Mouse (Mus musculus) CH12F3 (cell line): ENCODE measurements around the gene Fam207a.

ENCODE experiments used
- in situ Hi-C: fragments of 300-500 bp; cut with MboI; formaldehyde crosslinking; loops from 2 replicates; pipeline ENCODE4 v1.14.3; 2020; ENCODE audit warnings: low sequenced_read_pairs

The Fam207a gene

DNA sequence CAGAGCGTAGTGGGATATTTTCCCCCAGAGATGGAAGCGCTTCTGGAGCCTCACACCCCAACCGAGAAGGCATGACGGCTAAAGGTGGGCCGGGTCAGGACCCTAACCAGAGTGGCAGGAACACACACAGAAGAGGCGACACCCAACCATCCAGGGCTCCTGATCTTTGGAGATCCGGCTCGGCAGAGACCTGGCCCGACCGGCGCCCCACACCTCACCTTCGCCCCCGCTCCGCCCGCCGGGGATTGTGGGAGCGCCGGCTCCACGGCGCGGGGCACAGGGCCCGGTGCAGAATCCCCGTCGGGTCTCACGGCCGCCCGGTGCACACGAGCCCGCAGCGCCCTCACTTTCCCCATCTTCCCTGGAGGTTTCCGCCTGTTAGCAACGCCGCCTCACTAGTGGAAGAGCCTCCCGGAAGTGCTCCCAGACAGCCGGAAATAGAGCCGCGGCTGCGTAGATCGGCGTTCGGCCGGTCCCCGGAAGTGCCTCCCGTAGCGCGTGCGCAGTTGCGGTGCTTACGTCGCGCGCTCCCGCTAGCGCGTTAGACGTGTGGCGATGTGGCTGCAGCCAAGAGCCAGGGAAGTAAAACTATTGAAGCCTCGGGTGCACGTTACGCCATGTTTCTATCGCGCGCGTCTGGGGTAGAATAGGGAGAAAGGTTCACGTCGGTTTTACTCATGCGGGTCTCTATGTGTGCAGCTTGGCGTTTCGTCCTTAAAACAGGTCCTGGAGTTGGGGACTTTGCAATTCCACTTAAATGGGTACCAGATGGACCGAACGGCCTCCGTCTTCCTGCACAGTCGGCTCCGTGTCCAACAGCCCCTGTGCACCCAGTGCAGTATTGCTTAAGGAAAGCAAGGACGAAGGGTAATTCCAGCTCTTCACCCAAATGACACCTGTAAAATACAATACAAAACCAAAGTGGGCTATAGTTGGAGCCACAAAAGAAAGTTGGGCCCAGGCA, at the start of gene Fam207a:
Gene Fam207a (minus strand): TSS at position 401 of the 964 bp plus-strand sequence.
- in situ Hi-C loops: loop anchor here (10.0 kb wide), 1 partner anchor 231 kb away; no protein-coding TSS in a partner anchor

DNA sequence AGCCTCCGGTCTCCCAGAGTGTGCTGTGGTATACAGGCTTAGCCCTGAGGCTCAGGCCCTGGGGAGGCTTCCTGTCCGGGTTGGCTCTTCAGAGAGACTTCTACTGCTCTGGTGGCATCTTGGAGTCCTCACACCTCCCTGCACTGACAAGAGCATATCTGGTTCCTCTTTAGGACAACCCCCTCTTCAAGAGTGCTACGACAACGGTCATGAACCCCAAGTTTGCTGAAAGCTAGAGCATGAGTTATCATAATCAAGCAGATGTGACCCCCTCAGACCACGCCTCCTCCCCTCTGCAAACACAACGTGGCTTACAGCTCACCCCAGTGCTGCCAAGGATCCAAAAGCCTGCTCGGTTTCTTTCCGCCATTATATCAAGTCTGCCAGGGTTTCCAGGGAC, 49.4 kb upstream of the Fam207a start:
- in situ Hi-C loops: no loop called here

DNA sequence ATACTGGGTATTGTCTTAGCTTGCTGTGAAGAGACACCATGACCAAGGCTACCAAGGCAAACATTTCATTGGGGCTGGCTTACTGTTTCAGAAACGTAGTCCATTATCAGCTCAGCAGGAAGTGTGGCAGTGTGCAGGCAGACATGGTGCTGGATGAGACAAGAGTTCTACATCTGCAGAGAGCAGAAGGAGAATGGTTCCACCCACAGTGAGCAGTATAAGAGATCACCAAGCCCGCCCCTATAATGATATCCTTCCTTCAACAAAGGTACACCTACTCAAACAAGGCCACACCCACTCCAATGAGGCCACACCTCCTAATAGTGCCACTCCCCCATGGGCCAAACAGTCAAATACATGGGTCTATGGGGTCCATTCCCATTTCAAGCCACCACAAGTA, 45.9 kb upstream of the Fam207a start:
- in situ Hi-C loops: no loop called here

DNA sequence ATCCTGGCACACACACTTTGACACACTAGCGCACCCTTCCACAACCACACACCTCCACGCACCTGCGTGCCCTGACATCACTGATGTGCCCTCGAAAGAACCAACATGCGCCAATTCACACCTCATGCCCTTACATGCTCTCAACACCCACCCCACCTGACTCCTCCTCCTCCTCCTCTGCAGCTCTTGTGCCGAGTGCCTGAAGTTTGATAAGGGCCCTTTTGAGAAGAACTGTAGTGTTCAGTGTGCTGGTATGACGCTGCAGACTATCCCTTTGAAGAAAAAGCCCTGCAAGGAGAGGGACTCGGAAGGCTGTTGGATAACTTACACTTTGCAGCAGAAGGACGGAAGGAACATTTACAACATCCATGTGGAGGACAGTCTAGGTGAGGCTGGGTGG, 45.2 kb upstream of the Fam207a start:
- in situ Hi-C loops: no loop called here

DNA sequence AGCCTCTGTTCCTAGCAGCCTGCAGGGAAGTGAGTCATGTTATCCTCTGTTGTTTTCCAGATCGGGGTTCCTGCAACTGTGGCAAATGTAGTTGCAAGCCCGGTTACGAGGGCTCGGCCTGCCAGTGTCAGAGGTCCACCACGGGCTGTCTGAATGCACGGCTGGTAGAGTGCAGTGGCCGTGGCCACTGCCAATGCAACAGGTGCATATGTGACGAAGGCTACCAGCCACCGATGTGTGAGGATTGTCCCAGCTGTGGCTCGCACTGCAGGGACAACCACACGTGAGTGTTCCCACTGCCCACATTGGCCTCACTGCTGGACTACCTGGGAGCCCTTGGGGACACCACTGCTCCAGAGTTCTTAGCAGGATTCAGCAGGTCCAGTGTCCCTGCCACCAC, 44.5 kb upstream of the Fam207a start:
- in situ Hi-C loops: no loop called here

DNA sequence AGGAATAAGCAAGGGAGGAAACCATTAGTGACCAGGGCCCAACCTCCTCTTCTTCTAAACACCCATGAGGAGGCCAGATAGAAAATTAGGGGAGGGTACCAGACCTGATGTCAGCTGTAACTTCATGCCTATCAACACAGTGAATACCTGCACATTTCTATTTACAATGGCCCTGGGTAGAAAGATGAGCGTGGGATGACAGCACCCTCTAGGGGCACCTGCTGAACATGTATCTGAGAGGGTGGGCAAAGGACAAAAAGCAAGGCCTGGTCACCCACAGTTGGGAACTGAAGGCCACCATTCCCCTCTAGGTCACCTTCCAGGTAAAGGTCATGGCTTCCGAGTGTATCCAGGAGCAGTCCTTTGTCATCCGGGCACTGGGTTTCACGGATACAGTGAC, 42.1 kb upstream of the Fam207a start:
- in situ Hi-C loops: loop anchor here (5.0 kb wide), 1 partner anchor 35 kb away; no protein-coding TSS in a partner anchor

DNA sequence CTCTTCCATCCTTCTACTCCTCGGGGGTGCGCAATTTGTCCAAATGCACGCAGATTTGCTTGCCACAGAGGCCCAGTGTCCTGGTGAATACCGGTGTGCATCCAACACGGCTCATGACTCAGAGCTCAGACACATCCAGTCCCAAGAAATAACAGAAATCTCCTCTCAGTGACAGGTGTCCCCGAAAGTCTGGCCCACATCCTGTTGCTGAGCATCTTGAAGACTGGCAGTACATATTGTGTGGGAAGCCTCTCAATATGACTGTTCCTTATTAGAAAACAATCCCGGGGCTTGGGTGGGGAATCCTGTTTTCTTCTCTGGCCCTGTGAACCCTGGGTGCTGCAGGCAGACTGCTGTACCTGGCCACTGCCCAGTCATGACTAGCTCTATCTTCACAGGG, 41.0 kb upstream of the Fam207a start:
- in situ Hi-C loops: loop anchor here (5.0 kb wide), 1 partner anchor 34 kb away; no protein-coding TSS in a partner anchor

DNA sequence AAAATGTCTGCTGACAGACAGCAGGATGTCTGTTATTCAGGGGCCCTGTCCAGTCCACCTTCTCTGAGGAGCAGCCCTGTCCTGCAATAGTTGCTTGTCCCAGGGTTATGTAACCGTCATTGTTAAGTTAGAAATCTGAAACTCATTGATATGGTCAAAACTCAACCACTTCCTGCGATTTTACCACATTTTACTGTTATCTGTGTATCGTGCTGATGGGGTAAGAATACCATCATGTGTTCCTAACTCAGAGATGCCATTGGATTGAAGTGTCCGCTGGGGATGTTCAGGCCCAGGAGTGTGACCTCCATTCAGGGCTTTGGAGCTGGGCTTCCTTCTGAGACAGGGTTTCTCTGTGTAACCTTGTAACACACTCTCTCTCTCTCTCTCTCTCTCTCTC, 39.3 kb upstream of the Fam207a start:
- in situ Hi-C loops: loop anchor here (5.0 kb wide), 1 partner anchor 33 kb away; no protein-coding TSS in a partner anchor

DNA sequence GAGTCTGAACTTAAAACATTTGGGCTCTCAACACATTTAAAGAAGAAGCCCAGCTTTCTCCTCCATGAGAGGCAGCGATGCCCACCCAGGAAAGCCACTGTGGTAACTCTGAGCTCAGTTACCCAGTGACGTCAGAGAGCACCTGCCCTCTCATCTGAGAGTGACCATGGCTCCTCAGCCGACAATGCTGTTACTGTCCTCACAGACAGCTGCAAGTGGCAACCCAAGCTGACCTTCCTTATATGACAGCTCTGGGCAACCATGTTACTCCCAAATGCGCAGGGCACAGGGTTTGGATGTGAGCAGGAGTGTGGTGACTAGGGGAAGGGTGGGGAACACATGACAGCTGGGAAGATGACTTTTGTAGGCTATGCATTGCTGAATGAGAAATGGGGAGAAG, 37.7 kb upstream of the Fam207a start:
- in situ Hi-C loops: no loop called here

DNA sequence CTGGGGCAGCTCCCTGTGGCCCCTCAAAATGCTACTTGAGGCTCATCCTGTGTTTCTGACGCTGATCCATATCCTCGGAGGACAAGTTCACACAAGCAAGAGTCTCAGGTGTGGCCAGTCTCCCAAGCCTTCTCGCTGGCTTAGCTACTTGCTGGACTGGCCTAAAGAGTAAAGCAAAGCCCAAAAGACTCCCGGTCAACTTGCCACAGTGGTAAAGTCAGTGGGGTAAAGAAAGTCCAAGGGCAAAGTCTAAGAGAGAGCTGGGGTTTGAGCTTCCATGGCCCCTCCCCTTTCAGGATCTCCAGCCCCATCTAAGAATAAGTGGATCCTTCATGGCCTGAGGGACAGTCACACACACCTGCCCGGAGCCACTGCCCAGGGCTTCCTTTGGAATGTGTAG, 36.6 kb upstream of the Fam207a start:
- in situ Hi-C loops: no loop called here

DNA sequence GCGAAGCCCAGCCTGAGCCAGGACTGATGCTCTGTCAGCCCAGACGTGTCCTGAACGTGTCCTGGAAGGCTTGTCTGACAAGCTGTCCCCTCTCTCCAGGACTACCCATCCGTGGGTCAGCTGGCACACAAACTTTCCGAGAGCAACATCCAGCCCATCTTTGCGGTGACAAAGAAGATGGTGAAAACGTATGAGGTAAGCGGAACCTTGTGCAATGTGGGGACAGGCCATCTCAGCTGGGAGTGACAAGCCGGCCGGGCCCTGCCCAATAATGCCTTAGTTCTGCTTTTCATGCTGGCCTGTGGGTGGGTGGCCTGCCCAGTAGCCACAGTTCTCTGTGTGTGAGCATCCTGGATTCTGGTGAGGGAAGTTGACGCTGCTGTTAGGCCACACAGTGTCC, 35.3 kb upstream of the Fam207a start:
- in situ Hi-C loops: no loop called here

DNA sequence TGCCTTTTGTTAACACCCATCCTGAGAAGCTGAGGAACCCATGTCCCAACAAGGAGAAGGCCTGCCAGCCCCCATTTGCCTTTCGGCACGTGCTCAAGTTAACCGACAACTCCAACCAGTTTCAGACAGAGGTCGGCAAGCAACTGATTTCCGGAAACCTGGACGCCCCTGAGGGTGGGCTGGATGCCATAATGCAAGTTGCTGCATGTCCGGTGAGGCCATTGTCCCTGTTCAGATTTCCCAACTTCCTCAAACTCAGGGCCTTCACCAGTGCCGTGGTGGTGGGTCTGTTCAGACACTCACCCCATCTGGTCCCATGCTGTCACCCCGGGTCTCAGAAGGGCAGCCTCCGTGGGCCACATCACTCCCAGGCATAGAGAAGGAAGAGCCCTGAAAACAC, 33.0 kb upstream of the Fam207a start:
- in situ Hi-C loops: no loop called here

DNA sequence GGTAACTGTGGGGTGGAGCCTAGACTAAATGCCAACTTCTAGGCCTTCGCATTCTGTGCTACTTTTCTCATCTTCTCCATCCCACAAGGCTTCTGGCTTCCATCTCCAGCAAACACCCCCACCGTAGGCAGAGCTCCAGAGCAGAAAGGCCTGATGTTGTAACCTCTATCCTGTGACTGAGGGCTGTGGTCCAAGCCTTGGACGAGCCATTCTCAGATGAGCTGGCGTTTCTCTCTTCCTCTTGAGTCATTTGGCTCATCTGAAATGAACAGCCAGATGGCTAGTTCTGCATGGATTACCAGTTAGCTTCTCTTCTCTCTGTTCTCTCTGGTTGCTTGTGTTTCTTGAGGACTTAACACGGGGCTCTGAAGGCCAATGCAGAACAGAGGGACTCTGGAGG, 29.3 kb upstream of the Fam207a start:
- in situ Hi-C loops: no loop called here

DNA sequence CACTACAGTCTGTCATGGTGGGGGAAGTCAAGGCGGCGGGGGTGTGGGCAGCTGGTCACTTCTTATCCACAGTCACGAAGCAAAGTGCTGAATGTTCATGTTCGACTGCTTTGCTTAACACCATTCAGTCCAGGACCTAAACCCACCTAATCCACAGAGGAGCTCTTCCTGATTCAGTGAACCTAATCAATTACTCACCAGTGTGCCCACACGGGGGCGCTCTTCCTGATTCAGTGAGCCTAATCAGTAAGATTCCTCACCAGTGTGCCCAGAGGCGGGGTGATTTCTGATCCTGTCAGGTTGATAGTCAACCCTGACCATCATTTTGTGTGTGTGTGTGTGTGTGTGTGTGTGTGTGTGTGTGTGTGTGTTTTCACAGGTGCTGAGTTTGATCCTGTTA, 27.6 kb upstream of the Fam207a start:
- in situ Hi-C loops: no loop called here

DNA sequence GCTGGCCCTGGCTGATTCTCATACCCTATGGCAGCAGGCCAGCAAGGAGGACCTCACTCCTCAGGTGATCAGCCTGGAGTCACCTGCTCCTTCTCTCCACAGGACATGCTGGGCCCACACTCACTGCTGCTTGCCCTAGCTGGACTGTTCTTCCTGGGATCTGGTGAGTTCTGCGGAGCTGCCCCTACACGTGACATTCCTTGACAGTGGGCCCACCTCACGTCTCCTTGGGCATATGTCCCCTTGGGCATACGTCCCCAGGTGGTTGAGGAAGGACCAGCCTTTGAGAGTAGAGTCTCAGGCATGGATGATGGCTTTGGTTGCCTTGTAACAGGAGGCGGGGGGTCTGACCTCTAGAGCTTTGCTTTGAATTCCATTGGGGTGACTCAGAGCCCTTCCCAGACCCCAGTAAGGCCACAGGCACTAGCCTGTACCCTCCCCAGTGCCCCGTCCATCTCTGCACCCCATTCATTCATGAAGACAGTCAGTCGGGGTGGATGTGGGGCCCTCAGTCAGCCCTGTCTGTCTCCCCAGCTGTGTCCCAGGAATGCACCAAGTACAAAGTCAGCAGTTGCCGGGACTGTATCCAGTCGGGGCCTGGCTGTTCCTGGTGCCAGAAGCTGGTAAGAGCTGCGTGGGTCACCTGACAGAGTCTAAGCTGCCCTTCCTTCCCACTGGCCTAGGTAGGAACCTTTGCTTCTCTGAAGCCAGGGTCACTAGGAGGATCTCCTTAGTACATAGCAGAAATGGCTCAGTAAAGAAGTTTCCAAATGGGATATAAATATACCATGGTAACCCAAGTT, 26.5 kb upstream of the Fam207a start:
- in situ Hi-C loops: no loop called here

DNA sequence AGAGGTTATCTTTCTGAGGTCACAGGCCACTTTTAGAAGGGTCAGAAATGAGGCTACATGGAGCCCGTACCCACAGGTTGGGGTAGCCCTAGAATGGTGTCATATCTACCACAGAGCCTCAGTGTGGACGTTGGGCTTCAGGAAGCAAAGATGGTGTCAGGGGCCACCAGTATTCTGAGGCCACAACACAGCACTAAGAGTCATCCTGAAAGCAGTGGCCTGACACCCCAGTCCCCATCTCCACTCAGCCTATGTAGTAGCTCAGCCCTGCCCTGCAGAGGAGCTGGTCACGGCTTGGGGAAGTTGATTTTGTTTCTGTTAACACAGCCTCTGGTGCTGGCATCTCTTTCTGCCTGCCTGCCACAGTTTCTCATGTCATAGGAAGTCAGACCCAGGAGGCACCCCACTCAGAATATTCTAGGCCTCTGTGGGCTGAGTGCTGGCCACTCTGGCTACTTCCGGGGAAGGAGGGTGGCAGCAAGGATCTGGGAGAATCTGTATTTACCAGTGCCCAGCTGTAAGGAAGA, 25.1 kb upstream of the Fam207a start:
- in situ Hi-C loops: no loop called here

DNA sequence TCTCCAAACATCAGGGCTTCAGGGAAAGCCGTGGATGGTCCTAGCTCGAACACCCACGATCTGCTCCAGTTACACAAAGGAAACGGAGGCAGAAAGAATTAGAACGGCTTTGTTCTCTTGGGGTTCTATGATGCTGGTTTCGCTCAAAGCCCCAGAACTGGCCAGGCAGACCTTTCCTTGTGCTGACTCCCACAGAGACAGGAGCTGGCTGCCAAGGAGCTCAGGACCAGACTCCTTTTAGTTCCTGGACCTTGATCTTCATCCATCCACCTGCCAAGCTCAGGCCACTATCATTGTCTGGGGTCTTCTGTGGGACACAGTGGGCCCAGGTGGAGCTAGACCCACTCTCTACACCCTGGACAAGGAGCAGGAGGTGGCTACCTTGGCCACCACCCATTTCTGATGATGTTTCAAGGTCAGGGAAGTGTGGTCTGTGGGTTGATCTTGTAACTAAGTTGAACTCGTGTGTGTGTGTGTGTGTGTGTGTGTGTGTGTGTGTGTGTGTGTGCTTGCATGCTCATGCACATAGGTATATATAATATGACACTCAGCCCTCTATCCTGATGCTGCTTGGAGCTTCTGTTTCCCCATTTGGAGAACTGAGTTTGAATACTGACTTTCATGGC, 23.8 kb upstream of the Fam207a start:
- in situ Hi-C loops: no loop called here

DNA sequence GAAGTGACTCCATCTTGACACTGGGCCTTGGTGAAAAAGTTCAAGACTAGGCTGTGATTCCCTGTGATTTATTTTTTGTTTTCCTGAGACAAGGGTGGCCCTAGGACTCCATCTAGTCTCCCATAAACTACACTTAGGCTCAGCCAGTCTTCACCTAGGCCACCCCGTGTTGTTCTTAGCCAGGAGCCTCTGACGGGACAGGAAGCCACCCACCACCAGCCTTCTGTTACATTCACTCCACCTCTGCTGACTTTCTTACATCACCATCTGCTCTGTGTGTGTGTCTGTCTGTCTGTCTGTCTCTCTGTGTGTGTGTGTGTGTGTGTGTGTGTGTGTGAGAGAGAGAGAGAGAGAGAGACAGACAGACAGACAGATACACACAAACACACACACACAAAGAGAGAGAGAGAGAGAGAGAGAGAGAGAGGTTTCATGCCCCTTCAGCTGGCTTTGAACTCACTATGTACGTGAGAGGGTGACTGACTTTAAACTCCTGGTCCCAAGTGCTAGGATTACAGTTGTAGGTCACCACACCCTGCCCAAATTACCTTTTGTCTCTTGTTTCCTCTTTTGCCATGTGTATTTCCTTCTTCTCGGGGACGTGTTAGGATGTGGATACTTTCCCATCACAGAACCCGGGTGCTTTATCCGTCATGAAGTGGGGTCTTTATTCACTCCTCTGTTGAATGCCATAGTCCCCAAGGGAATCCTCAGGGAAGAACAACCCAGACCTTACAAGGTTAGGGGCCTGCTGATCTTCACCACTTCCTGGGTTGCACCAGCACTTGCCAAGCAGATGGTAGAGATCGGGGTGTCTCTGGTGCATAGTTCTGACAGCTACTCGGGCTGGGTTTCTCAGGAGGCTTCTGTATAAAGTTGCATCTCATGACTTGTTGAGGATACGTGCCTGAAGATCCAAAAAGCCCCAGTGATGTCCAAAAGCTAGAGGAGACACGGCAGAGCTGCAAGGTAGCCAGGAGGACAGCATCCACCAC, 21.9 kb upstream of the Fam207a start:
- in situ Hi-C loops: no loop called here

DNA sequence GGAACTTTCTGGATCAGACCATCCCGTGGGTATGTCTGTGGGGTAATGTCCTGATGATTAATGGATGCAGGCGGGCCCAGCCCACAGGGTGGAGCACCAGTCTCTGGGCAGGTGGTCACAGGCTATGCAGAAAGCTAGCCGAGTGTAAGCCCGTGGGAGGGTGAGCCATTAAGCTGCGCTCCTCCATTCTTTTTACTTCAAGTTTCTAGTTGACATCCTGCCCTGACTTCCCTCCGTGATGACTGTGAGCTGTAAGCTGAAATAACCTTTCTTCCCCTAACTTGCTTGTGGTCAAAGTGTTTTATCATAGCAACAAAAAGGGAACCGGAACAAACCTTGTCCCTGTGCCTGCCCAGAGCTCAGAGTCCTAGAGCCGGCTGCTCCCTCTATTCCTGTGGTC, 21.1 kb upstream of the Fam207a start:
- in situ Hi-C loops: no loop called here

DNA sequence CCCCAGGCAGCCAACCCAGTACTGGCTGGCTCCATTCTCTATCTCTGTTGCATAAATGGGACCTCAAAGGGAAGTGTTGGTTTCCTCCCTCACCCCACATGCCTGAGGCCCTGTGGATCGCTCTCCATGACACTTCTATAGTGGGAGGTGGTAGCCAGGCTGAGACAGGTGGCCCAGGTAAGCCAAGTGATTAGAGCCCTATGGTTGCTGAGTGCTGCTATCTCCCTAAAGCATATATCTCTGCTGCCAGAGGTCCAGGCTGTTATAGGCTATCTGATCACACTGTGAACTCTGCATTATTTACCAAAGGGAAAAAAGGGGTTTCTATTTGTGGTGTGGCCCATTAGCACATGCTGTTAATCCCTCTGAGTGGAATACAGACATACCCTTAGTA, 16.4 kb upstream of the Fam207a start:
- in situ Hi-C loops: no loop called here
